30 mouse cellular contexts compared by ENCODE assay signal in the genomic region with DNA sequence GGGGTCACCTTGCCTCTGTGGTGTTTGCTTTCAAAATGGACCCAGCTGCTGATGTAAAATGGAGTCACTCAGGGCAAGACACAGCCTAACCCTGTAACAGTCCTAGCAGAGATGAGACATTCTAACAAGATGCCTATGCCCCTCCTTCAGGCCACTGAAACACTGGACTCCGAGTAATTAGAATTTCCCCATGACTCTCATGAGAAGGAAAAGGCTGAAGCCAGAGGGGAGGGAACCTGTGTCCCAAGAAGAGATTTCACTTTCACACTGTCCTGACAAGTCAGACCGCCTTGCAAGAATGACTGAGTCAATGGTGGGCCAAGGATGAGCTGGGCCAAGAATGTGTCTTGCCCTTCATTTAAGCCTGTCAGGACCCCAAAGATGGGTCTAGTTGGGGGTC.
"Had no signal": no experiment of that assay in that cellular context is flagged by ENCODE, and none has a peak within 500 bp of the region (broad histone marks: within the 10 kb centered on the region; RNA-seq: fewer than 3 reads in every experiment).

No protein-coding gene starts in this region.

- H3K9ac ChIP-seq: limb, embryonic 12.5 days; limb, embryonic 13.5 days; limb, embryonic 15.5 days; liver, embryonic 12.5 days; liver, embryonic 13.5 days; liver, embryonic 14.5 days; liver, embryonic 15.5 days; lung, embryonic 14.5 days; lung, embryonic 15.5 days; midbrain, embryonic 12.5 days; midbrain, embryonic 13.5 days; midbrain, embryonic 15.5 days; neural tube, embryonic 12.5 days had no signal

- H3K9me3 ChIP-seq: limb, embryonic 12.5 days; limb, embryonic 13.5 days; limb, embryonic 15.5 days; liver, embryonic 12.5 days; liver, embryonic 13.5 days; liver, embryonic 15.5 days; lung, embryonic 15.5 days; megakaryocyte, embryonic 14.5 days; midbrain, embryonic 10.5 days; midbrain, embryonic 12.5 days; midbrain, embryonic 13.5 days; midbrain, embryonic 15.5 days; neural tube, embryonic 12.5 days had no signal

- H3K27ac ChIP-seq: left cerebral cortex, adult 2 months; limb, embryonic 12.5 days; limb, embryonic 13.5 days; limb, embryonic 15.5 days; liver, embryonic 12.5 days; liver, embryonic 13.5 days; liver, embryonic 14.5 days; liver, embryonic 15.5 days; lung, embryonic 15.5 days; macrophage; midbrain, embryonic 10.5 days; midbrain, embryonic 12.5 days; midbrain, embryonic 13.5 days; midbrain, embryonic 15.5 days; neural tube, embryonic 12.5 days had no signal

- H3K27me3 ChIP-seq: limb, embryonic 13.5 days; limb, embryonic 15.5 days; liver, embryonic 13.5 days; liver, embryonic 15.5 days; megakaryocyte, embryonic 14.5 days; midbrain, embryonic 12.5 days; midbrain, embryonic 13.5 days; midbrain, embryonic 15.5 days; neural tube, embryonic 12.5 days had no signal

- H3K4me3 ChIP-seq: left cerebral cortex, adult 2 months; limb, embryonic 12.5 days; limb, embryonic 13.5 days; limb, embryonic 15.5 days; liver, embryonic 12.5 days; liver, embryonic 13.5 days; liver, embryonic 15.5 days; lung, embryonic 15.5 days; megakaryocyte, embryonic 14.5 days; midbrain, embryonic 10.5 days; midbrain, embryonic 12.5 days; midbrain, embryonic 13.5 days; midbrain, embryonic 15.5 days; myocyte; neural tube, embryonic 12.5 days had no signal

- H3K4me1 ChIP-seq: limb, embryonic 12.5 days; liver, embryonic 12.5 days; liver, embryonic 13.5 days; liver, embryonic 15.5 days; lung, embryonic 15.5 days; midbrain, embryonic 10.5 days; midbrain, embryonic 12.5 days; midbrain, embryonic 13.5 days; midbrain, embryonic 15.5 days; neural tube, embryonic 12.5 days had no signal

- ATAC-seq: liver, embryonic 12.5 days; lung, postnatal 0 days; midbrain, embryonic 13.5 days; midbrain, embryonic 15.5 days; midbrain, embryonic 16.5 days had no signal

- DNase-seq: left cerebral cortex, postnatal 4 days; liver; liver, embryonic 13.5 days; lung, adult 18-20 months; lung, adult 2 months; lung, embryonic 14.5 days; lung, postnatal 10 days; lung, postnatal 14 days; lung, postnatal 36 days; lung, postnatal 4 days; midbrain, embryonic 14.5 days had no signal

- H3K36me3 ChIP-seq: limb, embryonic 12.5 days; limb, embryonic 13.5 days; limb, embryonic 15.5 days; liver, embryonic 12.5 days; liver, embryonic 13.5 days; liver, embryonic 15.5 days; lung, embryonic 15.5 days; midbrain, embryonic 10.5 days; midbrain, embryonic 12.5 days; midbrain, embryonic 13.5 days; midbrain, embryonic 15.5 days; neural tube, embryonic 12.5 days had no signal

- H3K4me2 ChIP-seq: limb, embryonic 12.5 days; limb, embryonic 13.5 days; limb, embryonic 15.5 days; liver, embryonic 12.5 days; liver, embryonic 13.5 days; liver, embryonic 15.5 days; lung, embryonic 14.5 days; lung, embryonic 15.5 days; midbrain, embryonic 11.5 days; midbrain, embryonic 12.5 days; midbrain, embryonic 13.5 days; midbrain, embryonic 15.5 days; neural tube, embryonic 12.5 days had no signal
